Mouse (Mus musculus) spleen, postnatal 36 days (tissue): ENCODE measurements around the gene Fam160a1.

Source experiments
- DNase-seq, 2 experiments: peaks; one replicate each; pipeline ENCODE4 v3.0.0; 2022; ENCODE audit warnings: low spot score in 2 of 2, mixed read lengths in 1 of 2

The Fam160a1 gene

GRCm38 (mm10) chr3:85817191-85817590 lies at the start of gene Fam160a1:
Gene Fam160a1, minus strand, starts transcription at chr3:85817291.
- DNase-seq: no peak

GRCm38 (mm10) chr3:85863996-85864395 lies 46.9 kb upstream of the Fam160a1 start:
- DNase-seq: no peak

- DNase-seq: no peak
Measured at GRCm38 (mm10) chr3:85862886-85863285, 45.8 kb upstream of the Fam160a1 start.

GRCm38 (mm10) chr3:85860996-85861395 lies 43.9 kb upstream of the Fam160a1 start:
- no peak for DNase-seq

GRCm38 (mm10) chr3:85859311-85859710 lies 42.2 kb upstream of the Fam160a1 start:
- DNase-seq: no peak

- no peak for DNase-seq
Measured at GRCm38 (mm10) chr3:85858140-85859135, 41.3 kb upstream of the Fam160a1 start.

GRCm38 (mm10) chr3:85857083-85857482 lies 40.0 kb upstream of the Fam160a1 start:
- no peak for DNase-seq

GRCm38 (mm10) chr3:85855947-85856346 lies 38.9 kb upstream of the Fam160a1 start:
- no peak for DNase-seq

- no peak for DNase-seq
Measured at GRCm38 (mm10) chr3:85855043-85855442, 38.0 kb upstream of the Fam160a1 start.

- DNase-seq: no peak
Measured at GRCm38 (mm10) chr3:85854143-85854542, 37.1 kb upstream of the Fam160a1 start.

- DNase-seq: no peak
Measured at GRCm38 (mm10) chr3:85853715-85854114, 36.6 kb upstream of the Fam160a1 start.

GRCm38 (mm10) chr3:85850079-85850478 lies 33.0 kb upstream of the Fam160a1 start:
- no peak for DNase-seq

GRCm38 (mm10) chr3:85846316-85846715 lies 29.2 kb upstream of the Fam160a1 start:
- no peak for DNase-seq

- no peak for DNase-seq
Measured at GRCm38 (mm10) chr3:85845341-85845740, 28.2 kb upstream of the Fam160a1 start.

- no peak for DNase-seq
Measured at GRCm38 (mm10) chr3:85842881-85843218, 25.8 kb upstream of the Fam160a1 start.

GRCm38 (mm10) chr3:85842177-85842880 lies 25.2 kb upstream of the Fam160a1 start:
- no peak for DNase-seq

- no peak for DNase-seq
Measured at GRCm38 (mm10) chr3:85841454-85842176, 24.5 kb upstream of the Fam160a1 start.

GRCm38 (mm10) chr3:85833627-85834026 lies 16.5 kb upstream of the Fam160a1 start:
- no peak for DNase-seq

- no peak for DNase-seq
Measured at GRCm38 (mm10) chr3:85832490-85833155, 15.5 kb upstream of the Fam160a1 start.

GRCm38 (mm10) chr3:85831785-85832184 lies 14.7 kb upstream of the Fam160a1 start:
- no peak for DNase-seq

GRCm38 (mm10) chr3:85829047-85829446 lies 12.0 kb upstream of the Fam160a1 start:
- no peak for DNase-seq

- DNase-seq: no peak
Measured at GRCm38 (mm10) chr3:85827815-85828214, 10.7 kb upstream of the Fam160a1 start.
